Mouse (Mus musculus) midbrain, embryonic 15.5 days (tissue): ENCODE results near the gene Tmem240. TPM values are rescaled to one million over a fixed set of nuclear protein-coding genes. Genes with fewer than 3 reads are reported as not detected.
A peak's percentile ranks its signal among the peaks of the same experiment; 100 is the strongest.

Source experiments
- ATAC-seq: fragments of 200-750 bp; cut with Nextera tagmentation; replicated peaks from 2 replicates; pipeline ENCODE4 v1.8.0; 2017; ENCODE audit warnings: moderate TSS enrichment
- H3K27ac ChIP-seq: fragments of 300-500 bp; sonication (generic); 2 replicates; pipeline ENCODE4 v1.5.1; 2015; ENCODE audit warnings: mild to moderate bottlenecking, inconsistent platforms
- H3K27me3 ChIP-seq: fragments of 300-500 bp; sonication (generic); replicated peaks from 2 replicates; pipeline ENCODE4 v1.6.1; 2015; ENCODE audit warnings: inconsistent platforms
- H3K36me3 ChIP-seq: fragments of 300-500 bp; sonication (generic); replicated peaks from 2 replicates; pipeline ENCODE4 v1.6.1; 2015; ENCODE audit warnings: inconsistent platforms
- H3K4me1 ChIP-seq: fragments of 300-500 bp; sonication (generic); 2 replicates; pipeline ENCODE4 v1.6.1; 2015; ENCODE audit warnings: inconsistent platforms
- H3K4me2 ChIP-seq: fragments of 300-500 bp; sonication (generic); 2 replicates; pipeline ENCODE4 v1.6.1; 2015; ENCODE audit warnings: inconsistent platforms, mild to moderate bottlenecking, moderate library complexity
- H3K4me3 ChIP-seq: fragments of 300-500 bp; sonication (generic); 2 replicates; pipeline ENCODE4 v1.5.1; 2015; ENCODE audit warnings: mild to moderate bottlenecking, inconsistent platforms
- H3K9ac ChIP-seq: fragments of 300-500 bp; sonication (generic); 2 replicates; pipeline ENCODE4 v1.6.1; 2015; ENCODE audit warnings: mild to moderate bottlenecking, inconsistent platforms
- H3K9me3 ChIP-seq: fragments of 300-500 bp; sonication (generic); 2 replicates; pipeline ENCODE4 v1.6.1; 2016; ENCODE audit warnings: inconsistent platforms
- WGBS: fragments of 180-500 bp; shearing (Covaris S2); methylation state at CpG from one replicate; pipeline ENCODE4 v1.1.7; 2015; ENCODE audit warnings: mixed read lengths; 5-methylcytosine and 5-hydroxymethylcytosine counted together
- polyA plus RNA-seq: library from polyadenylated mRNA; unstranded; fragments of >200 nt; fragmentation: Nextera tagmentation; extraction: Ambion mirVana; gene quantifications from 2 replicates; pipeline ENCODE4 v1.2.1, GENCODE M21; 2015

Tmem240 gene
- polyA plus RNA-seq, 1 experiment from 2014 or later: 24.8 TPM

DNA sequence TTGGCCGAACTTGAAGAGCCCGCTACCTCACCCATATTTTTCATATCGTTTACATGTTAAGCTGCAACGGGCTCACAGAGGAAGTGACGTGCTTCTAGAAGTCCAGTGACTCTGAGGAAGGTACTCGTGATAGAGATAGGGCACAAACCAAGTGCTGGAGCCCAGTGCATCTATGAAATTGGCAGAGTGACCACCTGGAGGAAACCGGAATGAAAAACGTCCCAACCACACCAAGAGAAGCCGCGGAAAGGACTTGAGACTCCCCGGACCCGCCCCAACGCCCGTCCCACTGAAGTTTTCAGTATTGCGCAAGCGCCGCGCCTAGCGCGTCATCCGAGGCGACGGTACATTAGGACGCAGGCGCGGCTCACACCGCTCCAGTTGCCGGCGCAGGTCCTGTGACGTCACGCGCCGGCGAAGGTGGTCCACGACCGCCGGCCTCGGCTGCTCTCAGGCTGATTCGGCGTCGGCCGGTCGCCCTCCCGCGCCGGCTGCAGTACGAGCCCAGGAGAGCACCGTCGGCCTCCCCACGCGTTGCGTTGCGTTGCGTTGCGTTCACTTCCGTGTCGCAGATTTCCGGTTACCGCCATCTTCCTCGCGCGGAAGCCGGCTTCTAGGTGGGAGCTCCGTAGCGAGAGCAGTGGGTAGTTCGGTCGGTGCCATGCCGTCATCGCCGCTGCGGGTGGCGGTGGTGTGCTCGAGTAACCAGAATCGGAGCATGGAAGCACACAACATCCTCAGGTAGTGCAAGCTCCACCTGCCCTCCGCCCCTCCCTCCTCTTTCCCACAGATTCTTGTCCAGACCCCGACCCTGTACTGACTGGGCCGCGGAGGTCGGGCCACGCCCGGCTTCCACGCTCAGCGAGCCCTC lies 29.6 kb upstream of the Tmem240 start, which contains the start of gene Ssu72:
Gene Ssu72, plus strand, starts transcription at position 80 of the 871 bp plus-strand sequence.
- peak within 1 kb of the TSS; percentile 84 for H3K9ac ChIP-seq
- no peaks in the 10 kb centered on the region for H3K36me3 ChIP-seq
- peaks cover 26% of the 10 kb centered on the region for H3K4me1 ChIP-seq
- WGBS: under 1% methylated on average over 83 of the region's 83 CpGs
- H3K9me3 ChIP-seq: no peaks in the 10 kb centered on the region
- ATAC-seq: peak; percentile 96
- peak within 1 kb of the TSS; percentile 94 for H3K27ac ChIP-seq
- peak within 1 kb of the TSS; percentile 90 for H3K4me2 ChIP-seq
- peak within 1 kb of the TSS; percentile 79 for H3K4me3 ChIP-seq
- no peaks in the 10 kb centered on the region for H3K27me3 ChIP-seq

DNA sequence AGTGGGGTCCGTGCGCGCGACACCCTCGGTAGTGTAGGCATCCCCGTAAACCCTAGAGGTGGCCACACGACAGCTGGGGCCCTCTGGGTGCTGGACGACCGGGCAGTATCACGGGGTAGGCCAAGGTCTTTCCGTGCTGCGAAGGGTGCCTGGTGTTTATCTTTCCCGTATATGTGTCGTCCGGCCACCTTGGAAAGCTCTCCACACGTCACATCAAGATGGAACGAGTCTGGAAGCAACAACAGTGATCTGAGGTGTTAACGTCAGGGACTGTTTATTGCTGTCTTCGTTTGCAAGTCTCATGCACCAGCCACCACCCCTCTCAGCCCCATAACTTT lies 29.0 kb upstream of the Tmem240 start:
- H3K9me3 ChIP-seq: no peaks in the 10 kb centered on the region
- peak overlapping the region; percentile 94 for H3K27ac ChIP-seq
- no peak for ATAC-seq
- H3K4me1 ChIP-seq: peaks cover 31% of the 10 kb centered on the region
- H3K4me3 ChIP-seq: peak overlapping the region; percentile 79
- under 1% methylated on average over 19 of the region's 19 CpGs for WGBS
- no peaks in the 10 kb centered on the region for H3K27me3 ChIP-seq
- peak overlapping the region; percentile 90 for H3K4me2 ChIP-seq
- peak overlapping the region; percentile 84 for H3K9ac ChIP-seq
- no peaks in the 10 kb centered on the region for H3K36me3 ChIP-seq

DNA sequence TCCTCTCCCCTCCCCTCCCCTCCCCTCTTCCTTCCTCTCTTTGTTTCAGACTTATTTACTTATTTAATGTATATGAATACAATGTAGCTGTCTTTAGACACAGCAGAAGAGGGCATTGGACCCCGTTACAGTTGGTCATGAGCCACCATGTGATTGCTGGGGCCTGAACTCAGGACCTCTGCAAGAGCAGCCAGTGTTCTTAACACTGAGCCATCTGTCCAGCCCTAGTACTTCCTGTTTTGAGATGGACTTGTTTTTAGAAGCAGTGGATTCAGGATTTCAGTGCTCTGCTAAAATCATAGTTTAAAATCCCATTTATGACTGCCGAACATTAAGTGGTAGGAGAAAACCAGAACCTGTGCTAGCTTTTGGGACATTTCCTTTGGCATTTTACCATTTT lies 26.0 kb upstream of the Tmem240 start:
- H3K36me3 ChIP-seq: no peaks in the 10 kb centered on the region
- H3K27me3 ChIP-seq: no peaks in the 10 kb centered on the region
- H3K4me3 ChIP-seq: no peak overlapping the region
- no peak for ATAC-seq
- H3K9me3 ChIP-seq: no peaks in the 10 kb centered on the region
- no peak overlapping the region for H3K9ac ChIP-seq
- H3K4me1 ChIP-seq: peaks cover 34% of the 10 kb centered on the region
- H3K27ac ChIP-seq: no peak overlapping the region
- WGBS: 80% methylated on average over 2 of the region's 2 CpGs
- H3K4me2 ChIP-seq: no peak overlapping the region

- H3K9ac ChIP-seq: no peak overlapping the region; the same call in 1 of the 2 replicates
- H3K27me3 ChIP-seq: no peaks in the 10 kb centered on the region
- H3K9me3 ChIP-seq: no peaks in the 10 kb centered on the region
- no peak overlapping the region for H3K4me2 ChIP-seq
- ATAC-seq: no peak
- H3K4me1 ChIP-seq: peaks cover 34% of the 10 kb centered on the region
- no peaks in the 10 kb centered on the region for H3K36me3 ChIP-seq
- no peak overlapping the region for H3K27ac ChIP-seq
- no peak overlapping the region for H3K4me3 ChIP-seq
Measured at GRCm38 (mm10) chr4:155708988-155709387, 25.6 kb upstream of the Tmem240 start.

DNA sequence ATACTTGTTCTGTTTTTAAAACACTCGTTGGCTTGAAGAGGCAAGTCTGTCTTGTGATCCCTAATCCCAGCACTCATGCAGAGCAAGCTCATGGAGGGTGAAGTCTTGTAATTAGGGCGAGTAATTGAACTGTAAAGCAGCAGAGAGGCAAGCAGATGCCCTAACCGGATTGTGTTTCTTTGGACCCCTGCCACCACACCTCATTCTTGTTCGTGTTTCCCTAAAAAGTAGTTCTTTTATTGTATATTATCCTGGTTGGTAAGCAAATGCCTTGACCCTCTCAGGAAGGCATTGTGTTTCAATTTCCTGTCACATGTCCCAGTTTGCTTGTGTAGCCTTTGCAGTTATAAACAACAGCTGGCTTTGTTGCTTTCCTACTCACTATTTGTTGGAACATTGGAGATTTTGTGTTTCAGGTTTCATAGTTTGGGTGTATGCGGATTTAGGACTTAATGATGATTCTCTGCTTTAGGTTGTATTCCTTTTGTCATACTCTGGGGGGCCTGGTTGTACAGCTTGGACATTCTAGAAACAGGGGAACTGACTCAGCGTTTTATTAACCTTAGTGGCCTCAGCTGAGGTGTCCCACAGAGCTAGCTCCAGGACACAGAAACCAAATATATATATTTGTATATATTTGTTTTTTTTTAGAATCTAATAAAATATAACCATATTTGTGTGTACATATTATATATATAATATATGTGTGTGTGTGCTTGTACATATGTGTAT lies 23.9 kb upstream of the Tmem240 start:
- no peaks in the 10 kb centered on the region for H3K27me3 ChIP-seq
- H3K27ac ChIP-seq: 0 out of 2 replicates have a peak overlapping the region, but pooled peaks have one; percentile 42
- H3K4me1 ChIP-seq: peaks cover 30% of the 10 kb centered on the region
- no peak for ATAC-seq
- WGBS: 58% methylated on average over 6 of the region's 6 CpGs
- no peak overlapping the region for H3K4me3 ChIP-seq
- H3K9ac ChIP-seq: no peak overlapping the region
- no peak overlapping the region for H3K4me2 ChIP-seq
- peaks cover 4% of the 10 kb centered on the region for H3K36me3 ChIP-seq
- no peaks in the 10 kb centered on the region for H3K9me3 ChIP-seq

DNA sequence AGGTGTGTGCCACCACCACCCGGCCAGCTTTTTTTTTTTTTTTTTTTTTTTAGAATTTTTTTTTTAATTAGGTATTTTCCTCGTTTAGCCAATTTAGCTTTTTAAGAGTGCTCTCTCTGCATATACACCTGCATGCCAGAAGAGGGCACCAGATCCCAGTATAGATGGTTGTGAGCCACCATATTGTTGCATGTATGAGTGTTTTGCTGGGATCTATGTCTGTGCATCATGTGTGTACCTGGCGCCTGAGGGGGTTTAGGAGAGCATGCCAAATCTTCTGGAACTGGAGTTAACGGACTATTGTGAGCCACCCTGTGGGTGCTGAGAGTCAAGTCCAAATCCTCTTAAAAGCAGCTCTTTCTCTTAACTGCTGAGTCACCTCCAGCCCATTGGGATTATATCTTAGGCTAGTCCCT lies 12.9 kb upstream of the Tmem240 start:
- Histone ChIP-seq H3K27me3 (no peaks in the 10 kb centered on the region), H3K27ac (no peak overlapping the region), H3K4me1 (no peaks in the 10 kb centered on the region), H3K4me2 (no peak overlapping the region), H3K9ac (no peak overlapping the region), H3K36me3 (peaks cover 12% of the 10 kb centered on the region), H3K9me3 (no peaks in the 10 kb centered on the region), H3K4me3 (no peak overlapping the region)
- WGBS: 67% methylated on average over 4 of the region's 4 CpGs
- ATAC-seq: no peak

DNA sequence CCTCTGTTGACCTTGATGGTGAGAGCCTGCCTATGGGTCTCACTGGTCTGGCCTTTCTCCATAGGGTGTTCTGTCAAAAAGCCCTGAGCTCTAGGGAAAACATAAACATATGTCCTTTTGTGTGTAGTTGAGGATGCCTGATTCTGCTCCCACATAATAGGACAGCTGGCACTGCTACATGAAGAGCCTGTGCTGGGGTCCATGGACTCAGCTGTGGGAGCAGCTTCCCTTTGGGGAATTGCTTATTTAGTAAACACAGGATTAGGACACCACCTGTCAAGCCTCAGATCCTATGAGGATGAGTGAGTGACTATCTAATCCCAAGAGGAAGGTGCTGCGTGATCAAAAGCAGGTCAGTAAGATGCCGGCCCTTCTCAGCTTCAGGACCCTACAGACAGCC lies 6.6 kb upstream of the Tmem240 start:
- 55% methylated on average over 2 of the region's 2 CpGs for WGBS
- Histone ChIP-seq H3K4me3 (no peak overlapping the region), H3K27me3 (no peaks in the 10 kb centered on the region), H3K4me2 (no peak overlapping the region), H3K36me3 (peaks cover 5% of the 10 kb centered on the region; the same call in 1 of the 2 replicates), H3K9me3 (no peaks in the 10 kb centered on the region), H3K4me1 (0 out of 2 replicates have a peak, but pooled peaks cover 3% of the 10 kb centered on the region), H3K9ac (no peak overlapping the region), H3K27ac (no peak overlapping the region)
- ATAC-seq: no peak

GRCm38 (mm10) chr4:155733267-155733666 lies 1.3 kb upstream of the Tmem240 start:
- 0 out of 2 replicates have a peak overlapping the region, but pooled peaks have one; percentile 93 for H3K4me2 ChIP-seq
- peak overlapping the region; percentile 92; the same call in 1 of the 2 replicates for H3K4me3 ChIP-seq
- ATAC-seq: no peak
- 91% methylated on average over 10 of the region's 10 CpGs for WGBS
- H3K36me3 ChIP-seq: peaks cover 19% of the 10 kb centered on the region
- H3K4me1 ChIP-seq: peaks cover 44% of the 10 kb centered on the region
- H3K9ac ChIP-seq: 0 out of 2 replicates have a peak overlapping the region, but pooled peaks have one; percentile 88
- H3K27me3 ChIP-seq: no peaks in the 10 kb centered on the region
- no peaks in the 10 kb centered on the region for H3K9me3 ChIP-seq
- H3K27ac ChIP-seq: 0 out of 2 replicates have a peak overlapping the region, but pooled peaks have one; percentile 97

DNA sequence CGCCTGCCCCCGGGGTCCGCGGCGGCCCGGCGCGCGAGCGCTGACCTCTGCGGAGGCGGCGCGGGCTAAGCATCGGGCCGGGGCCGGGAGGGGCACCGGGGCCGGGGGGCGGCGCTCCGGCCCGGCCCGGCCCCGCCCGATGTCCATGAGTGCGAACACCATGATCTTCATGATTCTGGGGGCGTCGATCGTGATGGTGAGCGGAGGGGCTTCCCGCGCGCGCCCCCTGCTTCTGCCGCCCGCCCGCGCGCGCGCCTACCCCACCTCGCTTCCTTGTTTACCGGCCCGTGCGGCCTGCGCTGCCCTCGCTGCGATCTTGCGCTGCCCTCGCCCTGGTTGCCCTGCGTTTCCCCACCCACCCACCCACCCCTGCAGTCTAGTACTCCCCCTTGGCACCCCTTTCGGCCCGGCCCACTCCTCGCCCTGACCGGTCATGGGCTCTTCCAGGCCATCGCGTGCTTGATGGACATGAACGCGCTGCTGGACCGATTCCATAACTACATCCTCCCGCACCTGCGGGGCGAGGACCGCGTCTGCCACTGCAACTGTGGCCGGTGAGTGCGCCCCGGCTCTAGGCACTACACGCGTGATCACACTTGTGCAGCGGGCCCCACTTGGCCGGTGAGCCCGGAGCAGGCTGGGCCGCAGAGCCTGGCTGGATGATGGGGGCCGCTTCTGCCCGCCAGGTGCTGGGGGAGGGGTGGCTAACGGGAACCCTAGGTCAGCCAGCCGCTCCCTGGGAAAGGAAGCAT lies 527 bp downstream of the Tmem240 start:
- WGBS: 1% methylated on average over 67 of the region's 79 CpGs
- Histone ChIP-seq H3K36me3 (peaks cover 25% of the 10 kb centered on the region), H3K9ac (peak overlapping the region; percentile 88), H3K4me2 (peak overlapping the region; percentile 93), H3K4me1 (peaks cover 47% of the 10 kb centered on the region), H3K27me3 (no peaks in the 10 kb centered on the region), H3K4me3 (peak overlapping the region; percentile 92), H3K9me3 (no peaks in the 10 kb centered on the region), H3K27ac (peak overlapping the region; percentile 97)
- peak; percentile 68 for ATAC-seq

- H3K9me3 ChIP-seq: no peaks in the 10 kb centered on the region
- peak overlapping the region; percentile 93 for H3K4me2 ChIP-seq
- WGBS: 60% methylated on average over 5 of the region's 5 CpGs
- H3K4me3 ChIP-seq: peak overlapping the region; percentile 92
- no peak for ATAC-seq
- no peaks in the 10 kb centered on the region for H3K27me3 ChIP-seq
- H3K9ac ChIP-seq: peak overlapping the region; percentile 88
- H3K4me1 ChIP-seq: peaks cover 47% of the 10 kb centered on the region
- peaks cover 32% of the 10 kb centered on the region for H3K36me3 ChIP-seq
- peak overlapping the region; percentile 97 for H3K27ac ChIP-seq
Measured at GRCm38 (mm10) chr4:155735788-155736187, 1.2 kb downstream of the Tmem240 start.

- H3K36me3 ChIP-seq: peaks cover 34% of the 10 kb centered on the region
- H3K4me2 ChIP-seq: peak overlapping the region; percentile 93
- 92% methylated on average over 5 of the region's 5 CpGs for WGBS
- H3K27me3 ChIP-seq: no peaks in the 10 kb centered on the region
- no peaks in the 10 kb centered on the region for H3K9me3 ChIP-seq
- peaks cover 47% of the 10 kb centered on the region for H3K4me1 ChIP-seq
- H3K4me3 ChIP-seq: peak overlapping the region; percentile 92
- no peak overlapping the region for H3K9ac ChIP-seq
- ATAC-seq: no peak
- H3K27ac ChIP-seq: 0 out of 2 replicates have a peak overlapping the region, but pooled peaks have one; percentile 97
Measured at GRCm38 (mm10) chr4:155736421-155736820, 1.8 kb downstream of the Tmem240 start.

DNA sequence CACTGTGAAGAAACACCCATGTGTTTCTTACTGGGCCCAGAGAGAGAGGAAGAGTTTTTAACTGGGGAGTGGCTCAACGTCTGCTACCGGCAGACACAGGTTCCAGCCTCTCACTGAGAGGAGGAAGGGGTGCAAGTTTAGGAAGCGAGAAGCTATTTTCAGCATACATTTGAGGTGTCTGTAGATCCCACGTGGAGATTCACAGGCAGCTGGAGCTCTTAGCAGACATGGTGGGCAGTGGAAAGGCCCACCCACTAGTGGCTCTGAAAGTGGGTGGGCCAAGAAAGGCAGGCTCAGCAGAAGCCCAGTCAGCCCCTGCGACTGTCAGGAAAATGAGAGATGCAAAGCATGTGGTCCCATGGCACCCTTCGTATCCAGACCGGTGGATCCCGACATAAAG lies 3.7 kb downstream of the Tmem240 start:
- Histone ChIP-seq H3K27me3 (no peaks in the 10 kb centered on the region), H3K4me2 (no peak overlapping the region), H3K4me3 (no peak overlapping the region), H3K4me1 (peaks cover 43% of the 10 kb centered on the region), H3K27ac (no peak overlapping the region), H3K9ac (no peak overlapping the region), H3K9me3 (no peaks in the 10 kb centered on the region), H3K36me3 (peaks cover 41% of the 10 kb centered on the region)
- WGBS: 66% methylated on average over 8 of the region's 8 CpGs
- no peak for ATAC-seq
